Mouse (Mus musculus) T-cell, adult 2 months (primary cell): ENCODE measurements around the gene Dnaic2.
A peak's percentile ranks its signal among the peaks of the same experiment; 100 is the strongest.

ENCODE experiments used
- DNase-seq: peaks from one replicate; pipeline ENCODE4 v3.0.0; 2022; ENCODE audit warnings: low spot score

The Dnaic2 gene

DNA sequence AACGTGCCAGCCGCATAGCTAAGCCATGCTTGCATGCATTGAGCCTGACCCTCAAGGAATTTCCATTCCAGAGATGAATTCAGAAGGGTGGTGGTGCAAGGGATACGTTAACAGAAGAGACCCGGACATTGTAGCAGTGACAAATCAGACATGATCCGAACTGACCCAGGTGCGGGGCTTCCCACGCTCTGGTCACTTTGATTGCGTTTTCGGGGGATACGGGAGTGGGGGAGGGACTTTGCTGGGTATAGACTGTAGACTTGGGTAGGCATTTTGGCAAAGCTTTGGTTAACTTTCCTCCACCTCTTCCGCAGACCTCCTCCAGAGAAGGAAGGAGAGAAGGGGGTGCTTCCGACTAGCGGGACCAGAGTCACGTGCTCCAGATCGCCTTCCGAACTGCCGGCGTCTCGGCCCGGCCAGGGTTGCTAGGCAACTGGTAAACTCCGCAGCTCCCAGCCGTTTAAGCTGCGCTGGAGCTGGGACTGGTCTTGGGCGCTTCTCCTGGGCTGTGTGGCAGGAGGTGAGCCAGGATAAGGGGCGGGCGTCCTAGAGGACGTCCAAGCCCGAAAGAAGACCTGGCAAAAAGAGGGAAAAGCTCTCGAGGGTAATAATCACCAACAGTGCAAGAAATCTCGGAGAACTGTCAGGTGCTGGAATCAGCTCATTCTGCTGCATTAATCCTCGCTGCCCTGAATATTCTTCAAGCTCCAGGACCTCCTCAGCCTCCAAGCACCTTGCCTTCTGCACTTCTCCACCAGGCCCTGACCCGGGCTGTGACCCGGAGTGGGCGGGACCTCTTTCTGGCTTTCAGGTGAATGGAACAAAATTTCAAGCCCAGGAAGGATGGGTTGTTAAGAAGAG is at the start of gene Dnaic2:
TSS of gene Dnaic2 (plus strand) at position 444 of the 861 bp plus-strand sequence.
- no peak for DNase-seq

DNA sequence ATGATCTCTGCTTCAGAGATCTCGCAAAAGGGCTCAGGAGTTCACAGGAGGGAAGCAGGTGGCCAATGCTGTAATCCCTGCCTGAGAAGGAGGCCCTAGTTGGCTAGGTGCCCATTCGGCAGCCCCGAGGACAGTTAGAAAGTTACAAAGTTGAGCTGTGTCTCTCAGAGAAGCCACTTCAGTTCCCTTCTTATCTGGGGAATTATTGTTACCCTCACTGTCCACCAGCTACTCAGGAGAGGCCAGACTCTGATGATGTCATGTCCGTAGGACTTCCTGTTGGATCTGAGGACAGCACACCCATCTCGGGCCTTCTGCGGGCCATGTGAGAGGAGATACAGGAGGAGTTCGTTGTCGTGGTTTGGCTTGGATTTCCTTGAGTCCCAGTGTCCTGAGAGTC is 47.6 kb upstream of the Dnaic2 start:
- DNase-seq, result no peak

- DNase-seq, result no peak
These were observed 46.9 kb upstream of the Dnaic2 start for GRCm38 (mm10) chr11:114680291-114680690.

GRCm38 (mm10) chr11:114681054-114681453 is 46.2 kb upstream of the Dnaic2 start:
- DNase-seq, result no peak

DNA sequence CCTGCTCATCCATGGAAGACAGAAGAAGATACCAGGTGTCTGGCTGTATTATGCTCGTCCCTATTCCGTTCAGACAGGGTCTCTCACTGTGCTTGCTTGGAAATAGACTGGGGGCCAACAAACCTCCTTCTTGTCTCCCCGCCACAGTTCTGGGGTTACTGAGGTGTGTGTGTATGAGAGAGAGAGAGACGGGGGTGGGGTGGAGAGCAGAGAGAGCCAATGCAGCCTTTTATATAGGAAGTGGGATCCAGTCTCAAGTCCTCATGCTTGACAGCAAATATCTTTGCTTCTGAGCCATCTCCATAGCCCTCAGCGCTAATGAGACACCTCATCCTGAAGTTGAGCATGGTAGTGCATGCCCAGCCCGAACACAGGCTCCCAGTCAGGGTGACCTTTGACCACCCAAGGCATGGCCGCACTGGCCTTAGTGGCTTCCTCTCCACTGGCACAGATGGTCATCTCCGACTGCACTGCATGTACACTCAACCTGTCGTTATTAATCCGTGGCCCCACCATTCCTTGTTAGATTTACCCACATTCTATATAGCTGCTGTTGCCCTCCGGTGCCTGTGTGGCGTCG is 44.8 kb upstream of the Dnaic2 start:
- no peak for DNase-seq

GRCm38 (mm10) chr11:114683029-114683721 is 44.0 kb upstream of the Dnaic2 start:
- no peak for DNase-seq

- DNase-seq, result no peak
These were observed 43.2 kb upstream of the Dnaic2 start for GRCm38 (mm10) chr11:114683722-114684621.

DNA sequence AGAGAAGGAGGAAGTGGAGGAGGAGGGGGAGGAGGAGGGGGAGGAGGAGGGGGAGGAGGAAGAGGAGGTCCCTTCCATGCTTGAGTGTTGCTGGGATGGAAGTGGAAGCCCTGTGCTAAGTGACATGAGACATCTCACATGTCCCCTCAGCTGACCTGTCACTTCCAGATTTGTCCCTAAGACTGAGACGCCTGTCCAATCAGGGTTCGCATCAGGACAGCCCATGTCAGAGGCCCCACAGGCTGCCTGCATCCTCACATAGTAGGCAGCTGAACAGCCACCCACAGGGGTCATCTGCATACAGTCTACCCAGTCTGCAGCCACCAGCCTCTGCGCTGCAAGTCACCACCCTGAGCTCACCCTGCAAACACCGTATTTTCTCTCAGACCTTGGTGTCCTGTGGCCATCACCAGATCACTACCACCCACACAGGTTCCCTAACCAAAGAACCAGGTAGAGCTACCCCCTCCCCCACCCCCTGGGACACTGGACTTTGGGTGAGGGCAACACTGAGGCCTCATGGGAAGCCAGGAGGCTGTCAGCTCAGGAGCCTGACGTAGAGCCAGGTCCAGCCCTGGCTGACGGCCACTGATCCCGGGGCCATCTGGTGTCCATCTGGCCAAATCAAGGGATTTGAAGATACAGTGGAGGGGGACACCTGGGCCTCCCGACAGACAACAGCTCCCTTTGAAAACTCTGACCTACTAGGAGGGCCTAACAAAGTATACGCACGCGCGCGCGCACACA is 42.4 kb upstream of the Dnaic2 start:
- DNase-seq, result no peak

- no peak for DNase-seq
These were observed 41.6 kb upstream of the Dnaic2 start for GRCm38 (mm10) chr11:114685526-114686040.

DNA sequence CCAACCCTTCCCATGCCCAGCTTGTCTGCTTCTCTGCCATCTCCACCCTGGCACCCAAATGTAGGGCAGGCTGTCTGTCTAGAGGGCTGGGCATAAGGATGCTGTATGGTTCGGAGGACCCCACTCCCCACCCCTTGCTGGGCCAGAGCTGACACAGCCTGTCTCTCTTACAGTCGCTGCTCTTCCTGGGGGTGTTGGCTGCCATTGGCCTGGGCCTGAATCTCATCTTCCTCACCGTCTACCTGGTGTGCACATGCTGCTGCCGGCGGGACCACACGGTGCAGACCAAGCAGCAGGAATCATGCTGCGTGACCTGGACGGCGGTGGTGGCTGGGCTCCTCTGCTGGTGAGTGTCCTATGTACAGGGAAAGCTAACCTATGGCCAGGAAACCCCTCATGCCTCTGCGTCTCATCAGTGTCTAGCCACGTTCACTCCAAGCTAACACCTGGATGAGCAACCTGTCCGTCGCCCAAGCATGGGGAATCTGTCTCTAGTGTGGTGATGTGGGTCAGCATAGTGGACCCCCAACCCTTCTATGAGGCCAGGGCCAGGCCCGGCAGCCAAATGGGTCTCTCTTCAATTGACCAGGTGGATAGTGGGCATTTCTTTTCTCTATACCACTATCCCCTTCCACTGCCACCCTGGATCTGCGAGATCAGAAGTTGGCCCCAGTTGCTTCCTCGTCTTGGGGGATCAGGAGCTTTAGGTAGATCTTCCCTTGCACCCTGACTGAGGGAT is 40.8 kb upstream of the Dnaic2 start:
- no peak for DNase-seq

GRCm38 (mm10) chr11:114687574-114688188 is 39.5 kb upstream of the Dnaic2 start:
- DNase-seq, result no peak

DNA sequence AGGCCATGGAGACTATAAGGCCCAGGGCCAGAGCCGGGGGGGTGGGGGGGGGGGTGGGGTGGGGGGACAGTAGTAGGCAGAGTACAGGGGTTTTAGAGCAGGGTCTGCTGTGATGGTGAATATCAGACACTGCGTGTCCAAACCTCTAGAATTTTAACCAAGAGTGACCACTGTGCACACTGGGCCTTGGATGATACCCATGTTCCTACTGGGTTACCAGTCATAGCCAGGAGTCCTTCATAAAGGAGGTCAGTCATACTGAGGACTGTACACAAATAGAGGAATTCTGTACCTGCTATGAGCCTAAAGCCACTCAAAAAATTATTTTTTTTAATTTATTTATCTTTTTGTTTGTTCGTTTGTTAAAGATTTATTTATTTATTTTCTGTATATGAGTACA is 38.5 kb upstream of the Dnaic2 start:
- DNase-seq, result no peak

GRCm38 (mm10) chr11:114690192-114690591 is 37.0 kb upstream of the Dnaic2 start:
- DNase-seq, result no peak

GRCm38 (mm10) chr11:114691454-114692182 is 35.6 kb upstream of the Dnaic2 start:
- no peak for DNase-seq

DNA sequence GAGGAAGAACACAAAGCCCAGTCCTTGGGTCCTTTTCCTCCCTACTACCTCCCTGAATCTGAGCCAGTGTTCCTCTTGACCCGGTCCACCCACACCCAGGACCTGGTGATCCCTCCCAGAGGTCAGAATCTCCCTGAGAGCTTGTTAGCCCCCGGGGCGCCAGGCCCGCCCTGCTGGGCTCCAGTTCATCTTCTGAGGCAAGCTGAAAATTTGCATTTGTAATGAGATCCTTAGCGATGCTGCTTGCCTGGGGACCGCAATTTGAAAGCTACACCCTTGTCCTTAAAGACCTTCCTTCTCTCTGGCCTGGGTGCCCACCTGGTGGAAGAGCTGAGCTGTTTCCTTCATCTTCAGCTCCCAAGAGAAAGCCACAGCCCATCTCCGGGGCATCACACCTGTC is 34.6 kb upstream of the Dnaic2 start:
- no peak for DNase-seq

DNA sequence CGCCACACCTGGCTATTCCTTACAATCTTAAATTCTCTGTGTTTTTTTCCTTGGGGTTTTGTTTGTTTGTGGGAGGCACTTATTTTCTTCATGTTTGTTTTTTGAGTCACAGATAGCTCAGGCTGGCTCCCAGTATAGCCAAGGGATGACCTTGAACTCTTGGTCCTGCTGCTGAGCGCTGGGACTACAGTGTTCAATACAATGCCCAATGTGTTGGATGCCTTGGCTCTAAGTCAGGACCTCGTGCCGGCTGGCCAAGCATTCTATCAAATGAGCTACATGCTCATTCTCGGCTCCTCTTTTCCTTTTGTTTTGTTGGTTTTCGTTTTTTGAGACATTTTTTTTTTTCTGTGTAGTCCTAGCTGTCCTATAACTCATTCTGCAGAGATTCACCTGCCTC is 33.8 kb upstream of the Dnaic2 start:
- DNase-seq, result no peak

DNA sequence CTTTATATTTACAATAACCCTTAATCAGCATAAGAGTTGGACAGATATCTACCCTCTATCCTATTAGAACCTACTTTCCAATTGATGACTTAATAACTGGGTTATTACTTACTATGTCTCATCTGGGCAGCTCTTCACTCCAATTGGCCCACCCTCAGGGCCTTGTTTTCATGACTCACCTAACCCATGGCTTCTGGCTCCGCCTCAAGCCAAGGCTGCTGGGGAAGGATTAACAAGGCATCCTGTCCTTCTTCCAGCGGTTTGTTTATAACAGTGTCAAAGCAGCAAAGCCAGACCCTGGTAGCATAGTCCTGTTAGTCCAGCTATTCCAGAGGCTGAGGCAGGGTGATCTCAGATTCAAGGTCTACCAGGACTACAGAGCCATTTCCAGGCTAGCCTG is 32.8 kb upstream of the Dnaic2 start:
- no peak for DNase-seq

DNA sequence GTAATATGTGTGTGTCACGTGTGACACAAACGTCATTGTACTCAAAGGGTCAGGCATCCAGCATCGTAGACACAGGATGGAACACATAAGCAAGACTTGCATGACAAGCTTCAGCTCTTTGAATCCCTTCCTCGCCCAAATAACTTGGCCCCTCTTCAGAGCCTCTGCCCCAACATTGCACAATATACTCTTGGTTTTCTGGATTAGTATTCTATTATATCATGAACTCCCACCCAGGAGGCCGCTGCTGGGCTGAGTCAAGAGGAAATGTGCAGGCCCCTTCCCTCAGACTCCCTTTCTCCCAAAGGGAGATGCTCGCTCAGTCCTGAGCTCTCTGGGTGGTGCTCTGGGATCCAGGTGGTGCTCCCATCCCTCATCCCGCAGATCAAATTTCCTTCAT is 28.7 kb upstream of the Dnaic2 start:
- DNase-seq, result no peak

- peak; percentile 57 for DNase-seq
These were observed 27.7 kb upstream of the Dnaic2 start for GRCm38 (mm10) chr11:114699511-114699910.
